Mouse (Mus musculus): Measurements from ENCODE around the gene Cryaa. TPM values are rescaled to one million over a fixed set of nuclear protein-coding genes. Genes with fewer than 3 reads are reported as not detected.
A peak's percentile ranks its signal among the peaks of the same experiment; 100 is the strongest.

The Cryaa gene
- polyA plus RNA-seq, 1 experiment from 2014 or later, result not detected

- no peak overlapping the region for H3K9ac ChIP-seq (ENCODE audit: low read length)
- no peaks in the 10 kb centered on the region for H3K27me3 ChIP-seq (ENCODE audit: control insufficient read depth, insufficient read depth, low read length)
- H3K36me3 ChIP-seq (ENCODE audit: control insufficient read depth, insufficient read depth, low read length), result peaks cover 20% of the 10 kb centered on the region
- no peak overlapping the region; the same call in 1 of the 2 replicates for H3K4me2 ChIP-seq (ENCODE audit: low read depth, low read length, severe bottlenecking)
- no peaks in the 10 kb centered on the region for H3K9me3 ChIP-seq (ENCODE audit: control insufficient read depth, low read length)
- ATAC-seq (replicated peaks; ENCODE audit: low FRiP score), result no peak
- no peak overlapping the region for H3K27ac ChIP-seq (ENCODE audit: low read depth, low read length)
- 84% methylated on average over 5 of the region's 5 CpGs for WGBS
- peaks cover 9% of the 10 kb centered on the region; the same call in 1 of the 2 replicates for H3K4me1 ChIP-seq (replicated peaks; ENCODE audit: control insufficient read depth, insufficient read depth, low read length)
- no peak overlapping the region for H3K4me3 ChIP-seq (ENCODE audit: low read depth, low read length)
- no peak for DNase-seq (ENCODE audit: low spot score)
Observed at GRCm38 (mm10) chr17:31656682-31657081, 20.9 kb upstream of the Cryaa start.

GRCm38 (mm10) chr17:31657141-31657983, 20.2 kb upstream of the Cryaa start:
- ATAC-seq (replicated peaks; ENCODE audit: low FRiP score), result no peak
- H3K27ac ChIP-seq (ENCODE audit: low read depth, low read length), result no peak overlapping the region
- peaks cover 16% of the 10 kb centered on the region for H3K36me3 ChIP-seq (ENCODE audit: control insufficient read depth, insufficient read depth, low read length)

GRCm38 (mm10) chr17:31658136-31658467, 19.5 kb upstream of the Cryaa start:
- H3K9ac ChIP-seq (ENCODE audit: low read length), result peak overlapping the region; percentile 97
- under 1% methylated on average over 24 of the region's 27 CpGs for WGBS
- H3K4me3 ChIP-seq (ENCODE audit: low read depth, low read length), result peak overlapping the region; percentile 99
- H3K27me3 ChIP-seq (ENCODE audit: control insufficient read depth, insufficient read depth, low read length), result no peaks in the 10 kb centered on the region
- peaks cover 12% of the 10 kb centered on the region for H3K36me3 ChIP-seq (ENCODE audit: control insufficient read depth, insufficient read depth, low read length)
- peaks cover 9% of the 10 kb centered on the region; the same call in 1 of the 2 replicates for H3K4me1 ChIP-seq (replicated peaks; ENCODE audit: control insufficient read depth, insufficient read depth, low read length)
- H3K4me2 ChIP-seq (ENCODE audit: low read depth, low read length, severe bottlenecking), result peak overlapping the region; percentile 96
- H3K27ac ChIP-seq (ENCODE audit: low read depth, low read length), result peak overlapping the region; percentile 62; the same call in 1 of the 2 replicates
- no peaks in the 10 kb centered on the region for H3K9me3 ChIP-seq (ENCODE audit: control insufficient read depth, low read length)
- ATAC-seq (replicated peaks; ENCODE audit: low FRiP score) (peak; percentile 19), DNase-seq (ENCODE audit: low spot score) (no peak)

More at GRCm38 (mm10) chr17:31657141-31657983, 20.2 kb upstream of the Cryaa start:
- no peak for DNase-seq (ENCODE audit: low spot score)
- H3K9ac ChIP-seq (ENCODE audit: low read length), result peak overlapping the region; percentile 97
- peaks cover 9% of the 10 kb centered on the region; the same call in 1 of the 2 replicates for H3K4me1 ChIP-seq (replicated peaks; ENCODE audit: control insufficient read depth, insufficient read depth, low read length)
- peak overlapping the region; percentile 96 for H3K4me2 ChIP-seq (ENCODE audit: low read depth, low read length, severe bottlenecking)
- 58% methylated on average over 12 of the region's 12 CpGs for WGBS
- no peaks in the 10 kb centered on the region for H3K27me3 ChIP-seq (ENCODE audit: control insufficient read depth, insufficient read depth, low read length)
- H3K9me3 ChIP-seq (ENCODE audit: control insufficient read depth, low read length), result no peaks in the 10 kb centered on the region
- peak overlapping the region; percentile 99 for H3K4me3 ChIP-seq (ENCODE audit: low read depth, low read length)

- Histone ChIP-seq H3K27ac (ENCODE audit: low read depth, low read length) (peak within 1 kb of the TSS; percentile 82), H3K9me3 (ENCODE audit: control insufficient read depth, low read length) (no peaks in the 10 kb centered on the region), H3K4me3 (ENCODE audit: low read depth, low read length) (peak within 1 kb of the TSS; percentile 99), H3K36me3 (ENCODE audit: control insufficient read depth, insufficient read depth, low read length) (peaks cover 7% of the 10 kb centered on the region), H3K27me3 (ENCODE audit: control insufficient read depth, insufficient read depth, low read length) (no peaks in the 10 kb centered on the region), H3K4me1 (replicated peaks; ENCODE audit: control insufficient read depth, insufficient read depth, low read length) (peaks cover 9% of the 10 kb centered on the region; the same call in 1 of the 2 replicates), H3K9ac (ENCODE audit: low read length) (peak within 1 kb of the TSS; percentile 97), H3K4me2 (ENCODE audit: low read depth, low read length, severe bottlenecking) (peak within 1 kb of the TSS; percentile 96)
- peak; percentile 99 for ATAC-seq (replicated peaks; ENCODE audit: low FRiP score)
- under 1% methylated on average over 61 of the region's 77 CpGs for WGBS
- DNase-seq (ENCODE audit: low spot score), result peak; percentile 99
Observed at GRCm38 (mm10) chr17:31658468-31659185, 19.0 kb upstream of the Cryaa start, which contains the start of gene U2af1. TSS of gene U2af1 (minus strand) at chr17:31658892.

- Histone ChIP-seq H3K9ac (ENCODE audit: low read length) (no peak overlapping the region), H3K27me3 (ENCODE audit: control insufficient read depth, insufficient read depth, low read length) (no peaks in the 10 kb centered on the region), H3K4me3 (ENCODE audit: low read depth, low read length) (no peak overlapping the region), H3K9me3 (ENCODE audit: control insufficient read depth, low read length) (no peaks in the 10 kb centered on the region), H3K4me1 (replicated peaks; ENCODE audit: control insufficient read depth, insufficient read depth, low read length) (peaks cover 9% of the 10 kb centered on the region; the same call in 1 of the 2 replicates), H3K36me3 (ENCODE audit: control insufficient read depth, insufficient read depth, low read length) (no peaks in the 10 kb centered on the region; the same call in 1 of the 2 replicates), H3K4me2 (ENCODE audit: low read depth, low read length, severe bottlenecking) (no peak overlapping the region), H3K27ac (ENCODE audit: low read depth, low read length) (no peak overlapping the region)
- ATAC-seq (replicated peaks; ENCODE audit: low FRiP score) (no peak), DNase-seq (ENCODE audit: low spot score) (no peak)
- WGBS, result 82% methylated on average over 8 of the region's 8 CpGs
Observed at GRCm38 (mm10) chr17:31660661-31661250, 16.9 kb upstream of the Cryaa start.

GRCm38 (mm10) chr17:31662855-31663254, 14.8 kb upstream of the Cryaa start:
- no peak overlapping the region for H3K9ac ChIP-seq (ENCODE audit: low read length)

GRCm38 (mm10) chr17:31664760-31665159, 12.8 kb upstream of the Cryaa start:
- Histone ChIP-seq H3K4me1 (replicated peaks; ENCODE audit: control insufficient read depth, insufficient read depth, low read length) (no peaks in the 10 kb centered on the region), H3K4me2 (ENCODE audit: low read depth, low read length, severe bottlenecking) (no peak overlapping the region), H3K9me3 (ENCODE audit: control insufficient read depth, low read length) (no peaks in the 10 kb centered on the region), H3K36me3 (ENCODE audit: control insufficient read depth, insufficient read depth, low read length) (no peaks in the 10 kb centered on the region), H3K27me3 (ENCODE audit: control insufficient read depth, insufficient read depth, low read length) (no peaks in the 10 kb centered on the region), H3K4me3 (ENCODE audit: low read depth, low read length) (no peak overlapping the region), H3K9ac (ENCODE audit: low read length) (no peak overlapping the region), H3K27ac (ENCODE audit: low read depth, low read length) (no peak overlapping the region)
- DNase-seq (ENCODE audit: low spot score) (peak; percentile 86), ATAC-seq (replicated peaks; ENCODE audit: low FRiP score) (no peak)
- 8% methylated on average over 4 of the region's 4 CpGs for WGBS

More at GRCm38 (mm10) chr17:31662855-31663254, 14.8 kb upstream of the Cryaa start:
- H3K9me3 ChIP-seq (ENCODE audit: control insufficient read depth, low read length), result no peaks in the 10 kb centered on the region
- H3K4me1 ChIP-seq (replicated peaks; ENCODE audit: control insufficient read depth, insufficient read depth, low read length), result peaks cover 3% of the 10 kb centered on the region; the same call in 1 of the 2 replicates
- no peaks in the 10 kb centered on the region for H3K36me3 ChIP-seq (ENCODE audit: control insufficient read depth, insufficient read depth, low read length)
- ATAC-seq (replicated peaks; ENCODE audit: low FRiP score) (no peak), DNase-seq (ENCODE audit: low spot score) (no peak)
- no peak overlapping the region for H3K27ac ChIP-seq (ENCODE audit: low read depth, low read length)
- no peaks in the 10 kb centered on the region for H3K27me3 ChIP-seq (ENCODE audit: control insufficient read depth, insufficient read depth, low read length)
- no peak overlapping the region for H3K4me2 ChIP-seq (ENCODE audit: low read depth, low read length, severe bottlenecking)
- no peak overlapping the region for H3K4me3 ChIP-seq (ENCODE audit: low read depth, low read length)

- DNase-seq (ENCODE audit: low spot score) (no peak), ATAC-seq (replicated peaks; ENCODE audit: low FRiP score) (no peak)
- no peak overlapping the region for H3K4me2 ChIP-seq (ENCODE audit: low read depth, low read length, severe bottlenecking)
- H3K27ac ChIP-seq (ENCODE audit: low read depth, low read length), result no peak overlapping the region
- 77% methylated on average over 8 of the region's 9 CpGs for WGBS
- H3K4me3 ChIP-seq (ENCODE audit: low read depth, low read length), result no peak overlapping the region
- H3K9ac ChIP-seq (ENCODE audit: low read length), result no peak overlapping the region
- H3K27me3 ChIP-seq (ENCODE audit: control insufficient read depth, insufficient read depth, low read length), result no peaks in the 10 kb centered on the region
- H3K9me3 ChIP-seq (ENCODE audit: control insufficient read depth, low read length), result no peaks in the 10 kb centered on the region
- no peaks in the 10 kb centered on the region for H3K36me3 ChIP-seq (ENCODE audit: control insufficient read depth, insufficient read depth, low read length)
- H3K4me1 ChIP-seq (replicated peaks; ENCODE audit: control insufficient read depth, insufficient read depth, low read length), result 0 out of 2 replicates have a peak, but pooled peaks cover 3% of the 10 kb centered on the region
Observed at GRCm38 (mm10) chr17:31668306-31668705, 9.3 kb upstream of the Cryaa start.

All from forebrain, embryonic 11.5 days (tissue).